ENCODE assay signal across 18 mouse cellular contexts in the genomic region with DNA sequence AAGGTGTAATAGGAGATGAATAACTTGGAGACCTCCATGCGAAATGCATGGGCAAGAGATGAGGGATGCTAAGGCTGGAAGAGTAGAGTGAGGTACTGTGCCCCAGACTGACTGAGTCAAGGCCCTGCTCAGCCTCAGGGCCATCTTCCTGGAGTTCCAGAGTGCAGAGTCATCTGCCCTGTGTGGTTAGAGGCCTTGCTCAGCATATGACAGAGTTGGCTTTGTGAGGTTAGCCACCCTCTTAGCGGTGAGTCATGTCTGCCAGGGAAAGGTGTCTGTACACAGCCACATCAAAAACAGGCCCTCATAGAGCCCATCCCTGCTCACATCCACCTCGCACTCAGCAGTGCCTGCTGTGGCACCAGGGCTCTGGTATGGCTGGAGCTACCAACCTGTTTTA.
A peak's percentile ranks its signal among the peaks of the same experiment; 100 is the strongest.
DNase-seq lines count a peak whose midpoint lies in the region; ATAC-seq lines count a peak whose summit lies in the region.
"Had no signal": no experiment of that assay in that cellular context is flagged by ENCODE, and none has a peak within 500 bp of the region (broad histone marks: within the 10 kb centered on the region; RNA-seq: fewer than 3 reads in every experiment).

No protein-coding gene starts in this region.

- no peaks in the 10 kb centered on the region for H3K9me3 ChIP-seq in midbrain, embryonic 13.5 days
- H3K9me3 ChIP-seq: embryonic facial prominence, embryonic 13.5 days; forebrain, embryonic 12.5 days; liver, embryonic 13.5 days had no signal

- no peak overlapping the region for H3K4me3 ChIP-seq in midbrain, embryonic 13.5 days (replicated peaks)
- H3K4me3 ChIP-seq: embryonic facial prominence, embryonic 13.5 days; forebrain, embryonic 12.5 days; liver, embryonic 13.5 days had no signal

- no peak for ATAC-seq in CD4-positive, CD25-positive, alpha-beta regulatory T cell, adult 4 months
- ATAC-seq in megakaryocyte, adult 5-6 weeks (ENCODE audit: poor library complexity, severe bottlenecking): peak; percentile 43; the same call in 1 of the 2 replicates
- no peak for ATAC-seq in midbrain, embryonic 13.5 days
- ATAC-seq: hindbrain, postnatal 0 days; midbrain, embryonic 16.5 days had no signal

- 96% methylated on average over 3 of the region's 3 CpGs for WGBS in midbrain, embryonic 13.5 days

- peaks cover 5% of the 10 kb centered on the region for H3K4me1 ChIP-seq in midbrain, embryonic 13.5 days (replicated peaks)

- peak; percentile 8 for DNase-seq in CD4-positive, CD25-positive, alpha-beta regulatory T cell, adult 2 months (ENCODE audit: low read depth, low spot score)
- peak; percentile 89 for DNase-seq in 416B (ENCODE audit: low read depth)
- DNase-seq in adrenal gland, adult 8-10 months: peak; percentile 64
- DNase-seq in left cerebral cortex, adult 9 months (ENCODE audit: low spot score in 2 of 2): no peak
- no peak for DNase-seq in layer of hippocampus, postnatal 14 days (ENCODE audit: low spot score in 2 of 2)
- DNase-seq: cerebellum, postnatal 10 days; kidney, postnatal 10 days; left cerebral cortex, postnatal 4 days; liver, embryonic 13.5 days; lung, postnatal 14 days; right cerebral cortex, postnatal 14 days had no signal

- H3K9ac ChIP-seq in midbrain, embryonic 13.5 days (replicated peaks): no peak overlapping the region
- H3K9ac ChIP-seq: embryonic facial prominence, embryonic 13.5 days; forebrain, embryonic 12.5 days; liver, embryonic 13.5 days had no signal

- 0 out of 2 replicates have a peak, but pooled peaks cover 3% of the 10 kb centered on the region for H3K36me3 ChIP-seq in midbrain, embryonic 13.5 days
- H3K36me3 ChIP-seq: forebrain, embryonic 12.5 days; liver, embryonic 13.5 days had no signal

- peaks cover 3% of the 10 kb centered on the region; the same call in 1 of the 2 replicates for H3K27me3 ChIP-seq in midbrain, embryonic 13.5 days
- H3K27me3 ChIP-seq: liver, embryonic 13.5 days had no signal

- no peak overlapping the region for H3K4me2 ChIP-seq in midbrain, embryonic 13.5 days (replicated peaks)
- H3K4me2 ChIP-seq: embryonic facial prominence, embryonic 13.5 days; forebrain, embryonic 12.5 days; liver, embryonic 13.5 days had no signal

- H3K27ac ChIP-seq in midbrain, embryonic 13.5 days: no peak overlapping the region
- H3K27ac ChIP-seq: embryonic facial prominence, embryonic 13.5 days; forebrain, embryonic 12.5 days; hindbrain, postnatal 0 days; liver, embryonic 13.5 days had no signal

Comparison
In these comparisons a context has a peak if more than half of its experiments do, and no peak if none do; other contexts are left out.
1. DNase-seq: peak in CD4-positive, CD25-positive, alpha-beta regulatory T cell, adult 2 months (single experiment), 416B (single experiment) and adrenal gland, adult 8-10 months (single experiment); none in left cerebral cortex, adult 9 months (0 of 2) and layer of hippocampus, postnatal 14 days (0 of 2).